Mouse (Mus musculus) bone marrow macrophage, adult 2 months (primary cell): ENCODE data around the gene Ddc.

Experiments
- CTCF ChIP-seq: IDR thresholded peaks from 2 replicates; pipeline ENCODE4 v1.5.1; 2012; ENCODE audit warnings: low read depth, mild to moderate bottlenecking, low read length, moderate library complexity
- POLR2A ChIP-seq: IDR thresholded peaks from 2 replicates; pipeline ENCODE4 v1.6.1; 2012; ENCODE audit warnings: mild to moderate bottlenecking, low read depth, low read length, borderline replicate concordance

DNA sequence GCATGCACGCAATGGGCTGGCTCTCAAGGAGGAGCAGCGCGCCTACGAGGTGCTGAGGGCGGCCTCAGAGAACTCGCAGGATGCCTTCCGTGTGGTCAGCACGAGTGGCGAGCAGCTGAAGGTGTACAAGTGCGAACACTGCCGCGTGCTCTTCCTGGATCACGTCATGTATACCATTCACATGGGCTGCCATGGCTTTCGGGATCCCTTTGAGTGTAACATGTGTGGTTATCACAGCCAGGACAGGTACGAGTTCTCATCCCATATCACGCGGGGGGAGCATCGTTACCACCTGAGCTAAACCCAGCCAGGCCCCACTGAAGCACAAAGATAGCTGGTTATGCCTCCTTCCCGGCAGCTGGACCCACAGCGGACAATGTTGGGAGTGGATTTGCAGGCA is 128.7 kb downstream of the Ddc start:
- TF ChIP-seq CTCF (no peak), POLR2A (no peak)
